Mouse (Mus musculus): Measurements from ENCODE around the gene Tet3.
A peak's percentile ranks its signal among the peaks of the same experiment; 100 is the strongest.

Tet3 gene

GRCm38 (mm10) chr6:83478217-83478616 lies 19.3 kb upstream of the Tet3 start:
- DNase-seq (ENCODE audit: low spot score), result no peak

DNA sequence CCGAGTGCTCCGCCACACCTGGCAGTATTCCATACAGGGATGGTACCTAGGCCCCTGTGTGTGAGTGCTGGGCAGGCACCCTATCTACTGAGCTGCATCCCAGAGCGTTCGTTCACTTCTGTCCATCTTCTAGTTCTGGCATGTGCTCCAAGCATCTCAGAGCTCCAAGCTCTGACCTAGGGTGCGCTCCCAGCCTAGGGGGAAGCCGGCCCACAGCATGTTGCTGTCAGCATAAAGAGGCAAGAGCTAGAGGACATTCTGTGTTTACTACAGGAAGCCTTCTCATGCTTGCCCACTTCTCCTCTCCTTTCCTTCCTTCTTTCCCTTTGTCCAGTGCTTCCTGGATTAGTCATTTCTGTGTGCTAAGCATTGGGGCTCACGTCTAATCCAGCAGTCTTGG lies 16.5 kb upstream of the Tet3 start:
- DNase-seq (ENCODE audit: low spot score), result no peak

DNA sequence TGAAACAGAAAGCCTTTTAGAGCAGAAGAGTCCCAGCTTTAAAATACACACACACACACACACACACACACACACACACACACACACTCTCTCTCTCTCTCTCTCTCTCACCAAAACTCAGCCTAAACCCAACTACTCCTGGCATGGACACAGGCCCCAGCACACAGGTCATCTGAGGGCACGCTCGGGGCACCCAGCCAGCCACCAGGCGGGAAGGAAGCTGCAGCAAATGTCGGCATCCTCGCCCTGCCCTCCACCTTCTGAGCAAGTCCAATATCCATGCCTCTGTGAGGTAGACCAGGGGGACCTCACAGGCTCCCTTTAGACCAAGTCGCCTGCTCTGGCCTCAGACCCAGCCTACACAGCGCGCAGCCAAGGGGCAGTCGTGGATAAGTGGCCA lies 14.4 kb upstream of the Tet3 start:
- DNase-seq (ENCODE audit: low spot score), result no peak

DNA sequence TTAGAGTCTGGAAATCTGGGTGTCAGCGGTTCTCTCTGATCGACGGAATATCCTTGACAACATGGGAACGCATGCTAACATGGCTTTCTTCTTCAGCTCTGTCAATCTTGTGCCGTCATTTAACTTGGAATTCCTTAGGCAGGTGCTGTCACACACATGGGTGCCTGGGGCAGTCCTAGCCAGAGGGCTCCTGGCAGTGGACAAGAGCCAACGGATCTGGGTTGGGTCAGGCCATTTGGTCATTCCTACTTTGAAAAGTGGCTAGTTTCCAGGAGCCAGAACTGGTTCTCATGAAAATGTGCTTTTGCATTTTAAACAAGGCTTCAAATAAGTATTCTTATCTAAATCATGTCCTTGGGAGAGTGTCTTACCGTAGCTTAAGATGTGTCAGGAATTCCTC lies 12.9 kb upstream of the Tet3 start:
- no peak for DNase-seq (ENCODE audit: low spot score)

DNA sequence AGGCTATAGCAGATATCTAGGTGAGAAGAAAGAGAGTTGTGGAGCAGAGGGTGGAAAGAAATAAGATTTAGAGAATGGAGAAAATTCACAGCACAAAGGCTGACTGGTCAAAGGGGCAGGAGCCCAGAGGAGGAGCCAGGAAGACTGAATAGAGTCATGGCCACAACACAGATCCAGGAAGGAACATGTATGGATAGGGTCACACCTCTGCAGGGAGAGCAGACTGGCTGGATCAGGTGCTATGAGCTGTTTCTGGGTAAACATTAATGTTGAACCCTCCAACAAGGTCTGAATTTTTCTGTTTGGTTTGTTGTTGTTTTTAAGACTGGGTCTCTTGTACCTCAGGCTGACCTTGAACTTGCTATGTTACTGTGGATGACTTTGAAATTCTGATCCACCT lies 5.1 kb upstream of the Tet3 start:
- no peak for DNase-seq (ENCODE audit: low spot score)

- peak; percentile 55 for DNase-seq (ENCODE audit: low spot score)
Observed at GRCm38 (mm10) chr6:83456984-83457810, 1.7 kb downstream of the Tet3 start.

GRCm38 (mm10) chr6:83456131-83456983 lies 2.5 kb downstream of the Tet3 start:
- DNase-seq (ENCODE audit: low spot score), result peak; percentile 82

DNA sequence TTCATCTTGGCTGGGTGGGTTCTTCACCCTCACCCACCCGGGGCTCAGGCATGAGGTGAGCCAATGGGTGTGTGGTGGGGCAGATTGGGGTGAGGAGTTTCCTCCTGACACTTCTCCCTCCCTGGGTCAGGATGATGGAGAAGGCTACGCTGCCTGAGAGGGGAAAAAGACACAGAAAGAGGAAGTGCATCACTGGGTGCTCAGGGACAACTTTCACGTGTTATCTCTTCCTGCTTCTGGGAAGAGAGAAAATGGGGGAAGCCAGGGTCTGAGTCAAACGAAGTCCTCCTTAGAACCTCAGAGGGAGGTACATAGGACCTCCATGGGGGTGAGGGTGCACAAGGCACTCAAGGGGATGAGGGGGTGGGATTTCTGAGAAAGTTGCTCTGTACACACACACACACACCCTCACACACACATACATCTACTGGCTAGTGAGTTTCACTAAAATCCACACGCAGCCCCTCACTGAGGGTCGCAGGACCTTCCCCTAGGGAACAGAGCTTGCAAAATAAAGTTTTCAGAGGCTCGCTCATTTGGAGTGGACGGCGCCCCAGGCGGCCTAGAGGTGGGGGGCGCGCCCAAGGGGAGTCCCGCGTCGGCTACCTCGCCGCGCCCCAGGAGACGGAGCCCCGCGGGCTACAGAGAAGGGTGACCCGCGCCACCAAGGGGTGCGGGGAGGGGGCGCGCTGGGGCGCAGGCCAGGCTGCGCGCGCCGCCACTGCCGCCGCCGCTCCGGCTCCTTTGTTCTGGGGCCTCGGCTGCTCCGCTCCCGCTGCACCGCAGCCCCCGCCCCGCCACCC lies 3.4 kb downstream of the Tet3 start:
- DNase-seq (ENCODE audit: low spot score), result peak; percentile 45

- no peak for DNase-seq (ENCODE audit: low spot score)
Observed at GRCm38 (mm10) chr6:83453706-83454105, 5.2 kb downstream of the Tet3 start.

DNA sequence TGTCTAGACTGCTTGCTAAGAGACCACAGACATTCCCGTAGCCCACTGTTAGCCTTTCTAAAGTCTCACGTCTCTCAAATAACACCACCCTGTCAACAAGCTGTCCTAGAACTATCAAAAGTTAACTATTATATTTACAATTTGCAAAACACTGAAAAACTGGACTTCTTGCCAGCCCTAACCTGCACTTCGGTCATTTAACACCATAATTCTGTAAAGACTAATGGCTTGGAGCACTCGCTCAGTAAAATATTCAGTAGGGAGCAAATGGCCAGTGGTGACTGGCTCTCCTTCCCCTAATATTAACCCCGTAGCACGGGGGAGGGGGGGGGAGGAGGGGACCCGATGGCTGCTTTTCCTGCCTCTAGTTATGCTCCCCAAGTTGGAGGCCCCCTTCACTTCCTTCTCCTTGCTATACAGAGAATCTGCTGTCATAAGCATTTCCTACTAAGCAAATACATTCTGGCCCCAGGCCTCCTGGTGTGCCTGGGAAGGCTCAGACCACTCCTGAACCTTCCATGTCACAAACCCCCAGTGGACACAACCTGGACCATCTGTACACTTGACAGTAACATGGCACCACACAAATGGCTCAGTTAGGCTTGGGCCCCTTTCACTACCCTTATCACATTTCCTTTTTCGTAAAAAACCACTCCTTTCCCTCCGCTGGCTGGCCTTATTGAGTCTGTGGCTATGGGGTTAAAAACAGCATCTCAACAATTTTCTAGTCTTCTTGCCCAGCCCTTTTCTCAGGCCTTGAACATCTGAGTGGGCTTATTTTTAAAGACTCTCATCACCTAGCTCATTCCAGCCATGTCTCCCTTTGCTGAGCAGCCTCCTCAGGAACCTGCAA lies 8.2 kb downstream of the Tet3 start:
- DNase-seq (ENCODE audit: low spot score), result no peak

GRCm38 (mm10) chr6:83449440-83449839 lies 9.4 kb downstream of the Tet3 start:
- DNase-seq (ENCODE audit: low spot score), result no peak

GRCm38 (mm10) chr6:83448911-83449310 lies 10.0 kb downstream of the Tet3 start:
- DNase-seq (ENCODE audit: low spot score), result no peak

DNA sequence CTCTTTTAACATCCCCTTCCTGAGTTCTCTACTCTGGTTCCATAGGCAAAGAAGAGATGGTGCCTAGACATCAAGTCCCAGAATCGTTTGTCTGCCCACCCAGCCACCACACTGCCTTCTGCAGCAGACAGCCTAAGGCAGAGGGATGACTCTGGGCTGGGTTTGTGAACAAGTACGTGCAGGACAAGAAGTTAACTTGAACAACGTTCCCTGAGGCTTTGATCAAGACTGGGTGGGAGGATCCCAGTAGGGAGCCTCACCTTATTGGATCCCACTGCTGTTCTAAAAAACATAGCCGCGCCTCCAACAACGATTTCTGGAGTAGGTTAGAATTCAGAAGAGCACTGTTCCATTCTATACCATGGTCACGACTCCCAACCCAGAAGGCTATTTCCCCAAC lies 11.9 kb downstream of the Tet3 start:
- DNase-seq (ENCODE audit: low spot score), result no peak

- DNase-seq (ENCODE audit: low spot score), result no peak
Observed at GRCm38 (mm10) chr6:83445796-83446195, 13.1 kb downstream of the Tet3 start.

GRCm38 (mm10) chr6:83443441-83444340 lies 15.2 kb downstream of the Tet3 start:
- DNase-seq (ENCODE audit: low spot score), result peak; percentile 85

- no peak for DNase-seq (ENCODE audit: low spot score)
Observed at GRCm38 (mm10) chr6:83442639-83443038, 16.2 kb downstream of the Tet3 start.

DNA sequence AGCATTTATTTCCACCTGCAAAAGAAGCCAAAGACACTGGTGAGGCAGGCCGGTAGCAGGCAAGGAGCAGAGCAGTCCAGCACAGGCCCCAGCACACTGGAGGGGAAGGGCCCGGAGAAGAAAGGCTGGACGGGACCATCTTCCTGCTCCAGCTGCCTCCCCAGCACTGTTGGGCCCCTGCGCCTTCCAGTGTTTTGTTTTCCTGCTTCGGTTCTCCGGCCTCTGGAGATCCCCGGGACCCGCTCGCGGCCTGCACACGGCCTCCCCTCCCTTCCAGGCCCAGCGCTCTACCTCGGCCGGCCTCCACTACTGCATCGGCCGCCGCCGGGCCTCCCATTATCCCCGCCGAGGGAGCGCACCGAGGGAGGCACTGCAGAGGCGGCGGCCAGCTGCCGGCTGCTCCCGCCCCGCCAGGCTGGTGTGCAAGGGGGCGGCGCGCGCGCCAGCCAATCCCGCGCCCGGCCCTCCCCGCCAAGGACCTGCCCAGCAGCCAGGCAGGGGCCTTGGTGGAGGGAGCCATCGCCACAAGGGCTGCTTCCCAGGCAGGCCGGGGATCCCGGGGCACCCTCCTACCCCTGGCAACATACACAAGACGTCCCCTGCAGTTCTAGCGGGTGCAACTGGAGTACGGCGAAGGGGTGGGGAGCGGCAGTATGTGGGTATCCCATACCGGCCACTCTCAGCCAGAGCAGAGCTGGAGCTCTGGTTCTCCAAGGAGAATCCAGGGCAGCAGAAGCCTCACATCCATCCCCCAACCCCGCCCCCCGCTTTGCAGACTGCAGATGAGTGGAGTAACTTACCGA lies 17.4 kb downstream of the Tet3 start:
- DNase-seq (ENCODE audit: low spot score), result peak; percentile 94

DNA sequence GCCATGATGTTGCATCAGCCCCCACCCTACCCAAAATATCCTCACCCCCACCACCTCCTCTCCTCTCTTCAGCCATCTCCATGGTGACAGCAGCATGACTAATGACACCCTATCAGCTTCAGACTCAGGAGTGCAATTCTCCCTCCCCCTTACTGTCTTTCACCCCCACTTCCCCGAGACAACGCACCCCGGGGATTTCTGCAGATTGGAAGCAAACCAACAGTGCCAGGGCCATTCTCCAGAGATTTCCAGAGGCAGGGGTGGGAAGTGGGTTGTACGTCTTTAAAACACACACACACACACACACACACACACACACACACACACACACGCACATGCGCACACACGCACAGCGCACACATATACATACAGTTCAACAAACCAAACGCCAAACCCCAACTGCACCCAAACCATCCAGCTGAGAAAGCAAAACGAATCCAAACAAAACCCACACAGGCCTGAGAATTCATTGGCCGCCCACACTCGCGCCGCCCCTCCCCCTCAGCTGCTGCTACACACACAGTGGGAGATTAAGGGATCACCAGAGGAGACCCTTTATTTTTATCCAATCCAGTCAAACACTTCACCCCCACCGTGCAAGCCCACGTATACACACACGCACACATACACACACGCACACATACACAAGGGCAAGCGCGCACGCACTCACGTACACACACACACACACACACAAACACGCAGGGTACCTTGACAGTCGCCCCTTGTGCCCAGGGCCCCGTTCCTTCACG lies 18.2 kb downstream of the Tet3 start:
- DNase-seq (ENCODE audit: low spot score), result peak; percentile 67

- DNase-seq (ENCODE audit: low spot score), result no peak
Observed at GRCm38 (mm10) chr6:83440197-83440509, 18.7 kb downstream of the Tet3 start.

Data from ovary, postnatal 36 days (tissue).